Mouse (Mus musculus) MEL-GATA-1-ER (cell line): ENCODE data around the gene Ccdc115.

Experiments used
- DNase-seq: peaks from one replicate; pipeline ENCODE4 v3.0.0-alpha.2; 2012; ENCODE audit warnings: low read depth; ENCODE audit errors: extremely low read depth

The Ccdc115 gene

DNA sequence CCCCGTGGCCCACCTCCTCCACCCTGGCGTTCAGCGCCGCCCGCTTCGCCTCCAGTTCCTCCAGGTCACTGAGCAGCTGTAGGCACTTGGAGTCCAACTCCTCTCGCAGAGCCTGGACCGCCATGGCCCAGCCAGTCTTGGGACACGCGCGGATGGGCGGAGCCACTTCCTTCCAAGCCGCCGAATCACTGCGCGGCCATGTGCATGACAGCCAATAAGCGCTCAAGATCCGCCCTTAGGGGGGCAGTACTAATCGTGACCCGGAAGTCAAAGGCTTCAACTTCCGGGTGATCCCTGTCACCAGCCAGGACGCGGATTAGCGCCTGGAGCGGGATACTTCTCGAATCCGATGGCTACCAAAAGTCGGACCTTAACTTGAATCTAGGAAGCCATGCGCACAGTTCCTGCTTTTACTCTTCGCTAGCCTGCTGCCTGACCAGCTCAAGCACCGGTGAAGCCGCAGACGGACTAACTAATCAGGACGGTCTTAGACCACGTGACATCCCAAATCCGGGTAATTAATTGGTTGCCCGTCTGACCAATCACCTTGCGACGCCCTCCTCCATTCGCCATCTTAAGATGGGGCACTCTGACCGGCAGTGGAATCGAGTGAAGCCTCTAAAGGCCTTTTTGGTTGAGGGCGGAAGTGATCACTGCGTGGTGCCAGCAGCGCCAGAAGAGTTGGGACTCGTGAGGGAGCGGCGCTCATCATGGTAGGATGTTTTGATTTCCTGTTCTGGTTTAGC, at the start of gene Ccdc115, which contains the start of gene Imp4:
Gene Ccdc115 (minus strand): TSS at position 458 of the 746 bp plus-strand sequence.
Gene Imp4 (plus strand): TSS at position 637 of the 746 bp plus-strand sequence.
- peak; percentile 99 for DNase-seq

DNA sequence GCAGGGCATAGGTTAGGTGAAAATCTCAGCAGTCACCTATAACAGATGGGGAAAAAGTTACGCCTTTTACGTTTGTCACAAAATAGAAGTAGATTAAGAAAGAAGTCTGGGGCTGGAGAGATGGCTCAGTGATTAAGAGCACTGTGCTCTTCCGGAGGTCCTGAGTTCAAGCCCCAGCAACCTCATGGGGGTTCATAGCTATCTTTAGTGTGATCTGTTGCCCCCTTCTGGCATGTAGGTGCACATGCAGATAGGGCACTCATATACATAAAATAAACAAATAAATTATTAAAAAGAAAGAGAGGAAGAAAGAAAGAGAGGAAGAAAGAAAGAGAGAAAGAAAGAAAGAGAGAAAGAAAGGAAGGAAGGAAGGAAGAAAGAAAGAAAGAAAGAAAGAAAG, 47.9 kb upstream of the Ccdc115 start:
- DNase-seq, result no peak

GRCm38 (mm10) chr1:34485461-34486188, 46.2 kb upstream of the Ccdc115 start:
- no peak for DNase-seq

- DNase-seq, result no peak
Observed at GRCm38 (mm10) chr1:34484470-34484869, 45.0 kb upstream of the Ccdc115 start.

- DNase-seq, result no peak
Observed at GRCm38 (mm10) chr1:34481920-34482669, 42.6 kb upstream of the Ccdc115 start.

DNA sequence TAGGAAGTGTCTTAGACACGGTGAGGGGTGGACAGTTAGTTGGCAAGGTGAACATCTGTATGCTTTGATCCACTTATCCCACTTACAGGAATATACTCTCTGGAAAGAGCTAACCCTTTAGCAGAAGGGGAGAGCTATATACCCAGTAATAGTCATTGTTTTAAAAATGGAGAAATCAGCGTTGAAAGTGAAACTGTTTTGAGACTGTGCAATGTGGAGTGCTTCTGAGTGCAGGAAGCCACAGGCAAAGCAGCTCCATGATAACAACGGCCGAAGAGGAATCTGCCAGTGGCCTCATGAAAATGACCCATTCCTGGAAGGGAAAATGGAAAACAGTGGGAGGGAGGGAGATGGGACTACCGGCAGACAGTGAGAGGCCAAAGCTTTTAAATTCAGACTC, 41.3 kb upstream of the Ccdc115 start:
- DNase-seq, result no peak

DNA sequence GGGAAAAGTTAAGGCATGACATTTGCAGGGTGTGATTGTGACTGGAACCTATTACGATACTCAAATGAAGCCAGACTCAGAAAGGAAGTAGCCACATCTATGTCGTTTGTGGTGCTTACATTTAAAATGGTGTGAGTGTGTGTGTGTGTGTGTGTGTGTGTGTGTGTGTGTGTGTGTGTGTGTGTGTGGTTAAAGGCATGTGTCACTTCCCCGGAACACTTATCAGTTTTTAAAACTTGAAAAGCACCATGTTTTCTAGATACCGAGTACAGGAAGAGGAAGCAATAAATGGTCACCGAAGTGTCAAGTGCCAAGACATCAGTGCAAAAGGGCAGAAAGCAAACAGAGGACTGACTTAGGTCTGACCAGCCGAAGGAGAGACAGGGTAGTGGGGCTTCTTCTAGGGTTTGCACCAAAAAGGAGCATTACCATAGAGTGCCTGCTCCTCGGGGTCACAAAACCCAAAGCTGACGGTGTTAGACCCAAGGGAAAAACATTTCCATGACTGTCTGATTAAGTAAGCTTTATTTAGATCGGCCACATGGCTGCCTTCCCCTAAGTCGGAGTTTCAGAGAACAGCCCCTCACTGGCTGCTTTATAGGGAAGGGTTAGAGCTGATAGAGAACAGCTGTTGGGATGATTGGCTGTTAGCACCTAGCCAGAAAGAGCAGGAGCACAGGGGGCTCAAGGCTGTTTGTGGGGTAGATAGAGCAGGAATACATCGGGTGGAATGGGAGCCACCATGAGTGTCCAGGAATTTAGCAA, 39.6 kb upstream of the Ccdc115 start:
- DNase-seq, result no peak

DNA sequence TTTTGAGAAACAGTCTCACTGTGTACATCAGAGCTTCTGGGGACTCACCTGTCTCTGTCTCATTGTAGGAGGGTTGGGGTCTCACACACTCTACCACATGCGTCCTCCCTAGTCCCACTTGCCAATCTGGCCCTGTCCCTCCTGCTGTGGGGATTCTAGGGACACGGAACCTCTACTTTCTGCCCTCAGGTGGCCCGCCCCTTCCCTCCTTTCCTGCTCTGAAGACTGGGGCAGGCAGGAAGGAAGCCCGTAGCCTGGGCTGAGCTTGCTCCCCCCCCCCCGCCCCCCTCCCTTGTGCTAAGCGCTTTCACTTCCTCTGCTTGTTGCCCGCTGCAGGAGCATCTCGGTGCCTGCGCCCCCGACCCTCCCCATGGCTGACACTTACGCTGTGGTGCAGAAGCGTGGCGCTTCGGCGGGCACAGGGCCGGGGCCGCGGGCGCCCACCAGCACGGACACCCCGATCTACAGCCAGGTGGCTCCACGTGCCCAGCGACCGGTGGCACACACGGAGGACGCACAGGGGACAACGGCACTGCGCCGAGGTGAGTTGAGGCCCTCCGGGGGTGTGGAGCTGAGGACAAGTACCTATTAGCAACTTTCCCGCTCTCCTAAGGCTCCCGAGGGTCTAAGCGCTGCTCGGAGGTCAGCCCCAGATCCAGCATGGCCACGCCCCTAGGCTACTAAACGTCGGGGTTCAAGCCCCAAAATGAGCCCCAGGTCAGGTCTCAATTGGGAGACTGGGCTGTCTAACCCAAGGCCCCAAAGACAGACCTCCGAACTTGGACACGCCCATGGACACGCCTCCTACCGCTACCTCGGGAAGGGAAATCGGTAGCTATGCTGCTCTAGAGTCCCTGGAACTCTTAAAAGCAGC, 33.2 kb upstream of the Ccdc115 start:
- peak; percentile 80 for DNase-seq

GRCm38 (mm10) chr1:34469801-34470200, 30.3 kb upstream of the Ccdc115 start:
- DNase-seq, result no peak

GRCm38 (mm10) chr1:34468500-34468899, 29.0 kb upstream of the Ccdc115 start:
- DNase-seq, result no peak

GRCm38 (mm10) chr1:34468051-34468450, 28.6 kb upstream of the Ccdc115 start:
- no peak for DNase-seq

GRCm38 (mm10) chr1:34465445-34465844, 26.0 kb upstream of the Ccdc115 start:
- DNase-seq, result no peak

DNA sequence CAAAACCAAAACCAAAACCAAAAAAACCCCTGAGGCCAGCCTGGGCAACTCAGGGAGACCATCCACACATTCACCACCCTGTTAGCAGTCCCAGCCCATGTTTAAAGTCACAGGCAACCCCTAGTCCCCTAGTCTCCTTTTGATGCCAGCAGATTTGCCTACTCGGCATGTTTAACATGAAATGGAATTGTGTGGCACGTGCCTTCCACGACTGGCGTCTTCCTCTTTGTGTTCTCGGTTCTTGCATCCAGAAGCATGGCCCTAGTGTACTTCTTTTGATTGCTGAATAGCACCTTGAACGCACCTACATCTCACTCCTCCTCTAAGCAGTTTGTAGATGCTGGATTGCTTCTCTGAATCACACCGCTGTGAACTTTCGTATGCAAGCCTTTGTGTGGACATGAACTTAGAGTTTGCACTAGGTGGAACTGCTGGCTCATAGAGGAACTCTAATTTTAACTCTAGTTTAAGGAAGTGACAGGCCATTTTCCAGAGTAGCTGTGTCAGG, 24.9 kb upstream of the Ccdc115 start:
- DNase-seq, result no peak

DNA sequence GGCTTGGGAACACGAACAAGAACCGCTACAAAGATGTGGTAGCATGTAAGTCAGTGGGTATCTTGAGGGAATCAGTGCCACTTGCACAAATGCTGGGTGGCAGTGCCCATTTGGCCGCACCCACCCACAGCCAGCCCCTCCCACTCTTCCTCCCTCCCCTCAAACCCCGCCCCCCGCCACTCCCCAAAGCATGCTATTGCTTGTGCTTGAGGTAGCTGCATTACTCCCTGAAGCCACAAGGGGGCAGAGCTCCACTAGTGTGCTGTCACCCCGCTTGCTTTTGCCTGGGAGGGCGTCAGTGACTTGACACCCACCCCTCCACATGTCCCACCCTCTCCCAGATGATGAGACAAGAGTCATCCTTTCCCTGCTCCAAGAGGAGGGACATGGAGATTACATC, 23.3 kb upstream of the Ccdc115 start:
- DNase-seq, result no peak

DNA sequence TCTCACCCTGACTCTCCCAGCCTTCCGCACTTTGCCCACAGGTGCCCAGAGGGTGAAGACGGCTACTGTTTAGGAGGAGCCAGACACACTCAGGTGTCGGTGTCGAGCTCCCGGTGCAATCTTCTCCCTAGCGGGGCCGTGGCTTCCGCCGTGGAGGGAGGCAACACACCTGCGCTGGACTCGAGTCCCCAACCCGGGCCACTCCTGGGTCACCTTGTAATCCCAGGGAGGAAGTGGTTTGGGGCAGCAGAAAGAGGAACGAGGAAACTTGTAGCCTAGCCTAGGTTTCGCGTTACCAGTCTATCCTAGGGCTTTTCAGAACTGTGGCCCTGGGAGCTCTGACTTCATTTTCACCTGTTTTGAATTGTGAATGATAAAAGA, 20.6 kb upstream of the Ccdc115 start:
- no peak for DNase-seq

GRCm38 (mm10) chr1:34459284-34460060, 20.0 kb upstream of the Ccdc115 start, which contains the start of gene Ptpn18:
TSS of gene Ptpn18 (plus strand) at chr1:34459762.
- DNase-seq, result peak; percentile 79

DNA sequence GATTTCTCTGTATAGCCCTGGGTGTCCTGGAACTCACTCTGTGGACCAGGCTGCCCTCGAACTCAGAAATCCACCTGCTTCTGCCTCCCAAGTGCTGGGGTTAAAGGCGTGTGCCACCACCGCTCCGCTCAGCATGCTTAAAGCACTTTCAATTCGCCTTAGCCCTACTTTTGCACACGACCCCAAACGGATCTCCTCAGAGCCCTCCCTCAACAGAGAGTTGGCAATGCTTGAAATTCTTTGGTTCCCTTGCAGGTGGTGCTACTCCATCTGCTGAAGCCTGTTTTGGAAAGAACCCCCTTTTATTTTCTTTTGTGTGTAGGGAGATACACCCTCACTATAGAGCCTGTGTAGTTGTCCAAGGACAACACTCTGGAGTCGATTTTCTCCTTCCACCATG, 19.0 kb upstream of the Ccdc115 start:
- no peak for DNase-seq

DNA sequence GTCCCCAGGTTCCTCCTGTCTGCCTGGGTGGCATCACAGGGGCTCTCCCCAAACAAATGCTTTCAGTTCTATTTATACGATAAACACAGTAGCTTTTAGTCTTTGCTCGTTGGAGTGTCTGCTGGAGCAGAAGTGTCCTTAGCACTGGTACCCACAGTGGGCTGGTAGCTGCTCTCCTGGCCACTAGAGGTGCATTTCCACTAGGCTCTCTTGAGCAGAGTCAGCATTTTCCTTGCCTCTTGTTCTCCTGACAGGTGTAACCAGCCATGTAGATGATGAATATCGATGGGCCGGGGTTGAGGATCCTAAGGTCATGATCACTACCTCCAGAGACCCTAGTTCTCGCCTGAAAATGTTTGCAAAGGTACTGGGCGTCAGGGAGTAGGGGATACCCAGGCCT, 3.7 kb upstream of the Ccdc115 start:
- no peak for DNase-seq

DNA sequence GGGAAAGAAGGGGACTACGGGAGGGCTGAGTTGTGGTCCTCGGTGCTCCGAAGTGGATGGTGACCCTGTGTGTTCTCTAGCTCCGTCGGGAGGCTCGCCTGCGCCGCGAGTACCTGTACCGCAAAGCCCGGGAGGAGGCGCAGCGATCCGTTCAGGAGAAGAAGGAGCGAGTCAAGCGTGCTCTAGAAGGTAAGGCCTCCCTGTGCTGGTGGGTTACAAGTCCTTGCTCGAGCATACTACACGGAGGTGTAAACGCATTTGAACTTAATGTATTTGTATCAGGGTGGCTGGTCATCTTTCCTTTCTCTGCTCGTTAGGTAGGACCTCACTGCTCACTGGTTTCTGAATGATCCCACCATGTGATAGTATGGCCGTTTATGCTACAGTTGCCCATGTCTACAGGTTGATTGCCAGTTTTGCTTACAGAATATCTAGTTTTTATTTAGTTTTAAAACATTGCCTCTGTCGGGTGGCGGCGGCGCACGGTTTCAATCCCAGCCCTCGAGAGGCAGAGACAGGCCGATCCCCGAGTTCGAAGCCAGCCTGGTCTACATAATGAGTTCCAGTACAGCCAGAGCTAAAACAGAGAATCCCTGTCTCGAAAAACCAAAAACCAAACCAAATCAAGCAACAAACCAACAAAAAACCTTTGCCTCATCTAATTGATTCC, 624 bp upstream of the Ccdc115 start:
- DNase-seq, result no peak
